Mouse (Mus musculus) megakaryocyte, embryonic 14.5 days (primary cell): ENCODE measurements around the gene Col18a1.

ENCODE experiments used
- FLI1 ChIP-seq: IDR thresholded peaks from 2 replicates; pipeline ENCODE4 v1.6.1; 2012; ENCODE audit warnings: low read length, inconsistent platforms, mixed read lengths
- GATA1 ChIP-seq: IDR thresholded peaks from 3 replicates; pipeline ENCODE4 v1.6.1; 2012; ENCODE audit warnings: mixed read lengths, low read length, inconsistent platforms, borderline replicate concordance

DNA sequence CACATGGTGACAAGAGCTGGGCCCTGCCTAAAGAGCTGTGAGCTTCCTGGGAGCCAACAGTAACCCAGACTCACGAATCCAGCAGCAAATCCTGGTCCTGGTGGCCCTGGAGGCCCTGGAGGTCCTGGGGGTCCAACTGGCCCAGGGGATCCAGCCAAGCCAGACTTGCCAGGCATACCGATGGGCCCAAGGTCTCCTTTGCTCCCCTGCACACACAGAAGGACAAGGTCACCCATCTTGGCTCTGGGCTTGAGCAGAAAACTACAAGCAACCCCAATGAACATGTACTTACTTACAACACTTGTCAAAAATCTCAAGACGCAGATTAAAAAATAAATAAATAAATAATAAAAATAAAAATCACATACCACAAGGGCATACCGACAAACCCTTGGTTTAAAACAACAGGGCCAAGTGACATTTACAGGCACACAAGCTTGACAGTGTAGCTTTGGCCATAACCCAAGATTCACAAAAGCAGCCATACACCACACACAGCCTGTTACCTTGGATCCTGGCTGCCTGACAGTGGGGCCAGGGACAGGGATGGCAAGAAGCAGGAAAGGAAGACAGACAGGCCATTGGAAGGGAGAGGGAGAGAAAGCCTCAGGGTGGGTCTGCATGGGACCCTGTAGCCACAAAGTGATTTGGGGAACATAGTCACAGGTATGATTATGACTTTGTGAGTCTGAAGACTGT lies 91.9 kb downstream of the Col18a1 start:
- no peak for TF ChIP-seq FLI1
- TF ChIP-seq GATA1: no peak
